Mouse (Mus musculus): ENCODE measurements around the gene Hectd2. TPM values are rescaled to one million over a fixed set of nuclear protein-coding genes. Genes with fewer than 3 reads are reported as not detected.

Hectd2 gene
- total RNA-seq (2023) = under 1 TPM; 0.20 to 0.40 TPM

DNA sequence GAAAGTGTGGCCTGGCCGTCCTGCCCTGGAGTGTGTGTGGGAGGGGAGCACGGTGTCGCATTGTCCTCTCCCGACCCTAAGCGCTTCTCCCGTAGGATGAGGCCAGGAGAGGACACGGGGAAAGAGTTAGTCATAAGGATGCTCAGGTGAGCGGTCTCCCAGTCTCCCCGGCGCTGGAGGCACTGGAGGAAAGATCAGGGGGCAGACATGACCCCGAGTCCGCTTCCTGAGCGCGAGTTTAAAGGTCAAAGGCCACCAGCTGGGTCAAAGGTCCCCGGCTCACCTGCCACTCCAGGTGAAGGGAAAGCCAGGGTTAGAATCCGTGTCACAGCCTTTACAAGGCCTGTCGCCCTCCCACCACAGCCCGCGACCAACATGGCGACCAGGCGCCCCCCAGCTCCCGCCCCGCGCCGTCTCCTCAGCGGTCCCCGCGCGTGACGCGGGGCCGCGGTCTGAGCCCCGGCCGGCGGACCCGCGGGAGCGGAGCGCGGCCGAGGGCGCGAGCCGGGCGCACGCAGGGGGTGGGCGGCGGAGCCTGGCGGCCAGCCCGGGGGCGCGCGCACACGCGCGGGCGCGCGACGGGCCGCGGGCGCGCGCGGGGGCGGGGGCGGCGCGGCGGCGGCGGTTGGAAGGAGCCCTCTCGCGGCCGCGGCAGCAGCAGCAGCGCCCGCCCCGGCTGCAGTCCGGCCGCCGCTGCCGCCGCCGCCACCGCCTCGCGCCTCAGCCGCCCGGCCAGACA, at the start of gene Hectd2:
TSS of gene Hectd2 (plus strand) at position 594 of the 739 bp plus-strand sequence.

Other genes starting within 250 kb of the Hectd2 start
- 10 to 100 TPM; 32.7 to 34.2 TPM for gene Pcgf5, start 206.3 kb upstream of the Hectd2 start, total RNA-seq (2023)
- gene Ppp1r3c, start 182.0 kb downstream of the Hectd2 start, total RNA-seq (2023) = not detected